Mouse (Mus musculus): Measurements from ENCODE around the gene Glp1r.

Gene Glp1r

GRCm38 (mm10) chr17:30901627-30902026, at the start of gene Glp1r:
Glp1r (plus strand) TSS chr17:30901817.
- DNase-seq (ENCODE audit: low read depth, low spot score), result no peak

GRCm38 (mm10) chr17:30852345-30852744, 49.3 kb upstream of the Glp1r start:
- no peak for DNase-seq (ENCODE audit: low read depth, low spot score)

- DNase-seq (ENCODE audit: low read depth, low spot score), result no peak
These were observed 44.3 kb upstream of the Glp1r start for GRCm38 (mm10) chr17:30857347-30857746.

- no peak for DNase-seq (ENCODE audit: low read depth, low spot score)
These were observed 42.9 kb upstream of the Glp1r start for GRCm38 (mm10) chr17:30858586-30859259.

GRCm38 (mm10) chr17:30859989-30860585, 41.5 kb upstream of the Glp1r start:
- DNase-seq (ENCODE audit: low read depth, low spot score), result no peak

- DNase-seq (ENCODE audit: low read depth, low spot score), result no peak
These were observed 41.0 kb upstream of the Glp1r start for GRCm38 (mm10) chr17:30860606-30861005.

- DNase-seq (ENCODE audit: low read depth, low spot score), result no peak
These were observed 35.3 kb upstream of the Glp1r start for GRCm38 (mm10) chr17:30866281-30866680.

- DNase-seq (ENCODE audit: low read depth, low spot score), result no peak
These were observed 34.7 kb upstream of the Glp1r start for GRCm38 (mm10) chr17:30866966-30867365.

- DNase-seq (ENCODE audit: low read depth, low spot score), result no peak
These were observed 30.6 kb upstream of the Glp1r start for GRCm38 (mm10) chr17:30871040-30871439.

GRCm38 (mm10) chr17:30874276-30874675, 27.3 kb upstream of the Glp1r start:
- no peak for DNase-seq (ENCODE audit: low read depth, low spot score)

GRCm38 (mm10) chr17:30877456-30877855, 24.2 kb upstream of the Glp1r start:
- DNase-seq (ENCODE audit: low read depth, low spot score), result no peak

- no peak for DNase-seq (ENCODE audit: low read depth, low spot score)
These were observed 23.0 kb upstream of the Glp1r start for GRCm38 (mm10) chr17:30878626-30879025.

- no peak for DNase-seq (ENCODE audit: low read depth, low spot score)
These were observed 21.2 kb upstream of the Glp1r start for GRCm38 (mm10) chr17:30880391-30880790.

GRCm38 (mm10) chr17:30881001-30881400, 20.6 kb upstream of the Glp1r start:
- no peak for DNase-seq (ENCODE audit: low read depth, low spot score)

- no peak for DNase-seq (ENCODE audit: low read depth, low spot score)
These were observed 19.4 kb upstream of the Glp1r start for GRCm38 (mm10) chr17:30882206-30882605.

GRCm38 (mm10) chr17:30883534-30883933, 18.1 kb upstream of the Glp1r start:
- no peak for DNase-seq (ENCODE audit: low read depth, low spot score)

GRCm38 (mm10) chr17:30892086-30892485, 9.5 kb upstream of the Glp1r start:
- no peak for DNase-seq (ENCODE audit: low read depth, low spot score)

- no peak for DNase-seq (ENCODE audit: low read depth, low spot score)
These were observed 8.9 kb upstream of the Glp1r start for GRCm38 (mm10) chr17:30892730-30893129.

GRCm38 (mm10) chr17:30897075-30897474, 4.5 kb upstream of the Glp1r start:
- no peak for DNase-seq (ENCODE audit: low read depth, low spot score)

- DNase-seq (ENCODE audit: low read depth, low spot score), result no peak
These were observed 2.5 kb downstream of the Glp1r start for GRCm38 (mm10) chr17:30904096-30904495.

GRCm38 (mm10) chr17:30907577-30907976, 6.0 kb downstream of the Glp1r start:
- no peak for DNase-seq (ENCODE audit: low read depth, low spot score)

- DNase-seq (ENCODE audit: low read depth, low spot score), result no peak
These were observed 9.5 kb downstream of the Glp1r start for GRCm38 (mm10) chr17:30910866-30911731.

- DNase-seq (ENCODE audit: low read depth, low spot score), result no peak
These were observed 10.1 kb downstream of the Glp1r start for GRCm38 (mm10) chr17:30911732-30912088.

Data from brain, embryonic 18.5 days (tissue).